9 mouse cellular contexts compared by ENCODE assay signal in genomic region chrX:150662809-150663208, GRCm38 (mm10). TPM values are rescaled to one million over a fixed set of nuclear protein-coding genes. Genes with fewer than 3 reads are reported as not detected.
A peak's percentile ranks its signal among the peaks of the same experiment; 100 is the strongest.
DNase-seq lines count a peak whose midpoint lies in the region; ATAC-seq and TF ChIP-seq lines count a peak whose summit lies in the region.
"Had no signal": no experiment of that assay in that cellular context is flagged by ENCODE, and none has a peak within 500 bp of the region (broad histone marks: within the 10 kb centered on the region; RNA-seq: fewer than 3 reads in every experiment).

No protein-coding gene starts in this region.

- no peak for TF ChIP-seq POLR2A in MEL (IDR thresholded peaks at IDR 0.05; ENCODE audit: control insufficient read depth in 1 of 2, insufficient read depth in 1 of 2, low read depth in 1 of 2, low read length in 2 of 2, poor library complexity in 1 of 2)

- peaks cover 12% of the 10 kb centered on the region; the same call in 1 of the 2 replicates for H3K27me3 ChIP-seq in kidney, embryonic 16.5 days (ENCODE audit: insufficient read depth, low read length)
- no peaks in the 10 kb centered on the region for H3K27me3 ChIP-seq in MEL (ENCODE audit: control insufficient read depth in 1 of 2, insufficient read depth in 2 of 2, low read length in 2 of 2)
- H3K27me3 ChIP-seq: embryonic facial prominence, embryonic 12.5 days had no signal

- H3K9ac ChIP-seq in kidney, embryonic 16.5 days (replicated peaks; ENCODE audit: low read length) = no peak overlapping the region
- H3K9ac ChIP-seq in MEL (ENCODE audit: control insufficient read depth, low read depth, low read length, poor library complexity, severe bottlenecking) = no peak overlapping the region
- H3K9ac ChIP-seq: embryonic facial prominence, embryonic 12.5 days had no signal

- H3K36me3 ChIP-seq in kidney, embryonic 16.5 days (ENCODE audit: insufficient read depth, low read length) = no peaks in the 10 kb centered on the region
- H3K36me3 ChIP-seq in MEL (ENCODE audit: control insufficient read depth in 1 of 2, insufficient read depth in 2 of 2, low read length in 2 of 2) = no peaks in the 10 kb centered on the region; a peak in 1 of 4 replicates
- H3K36me3 ChIP-seq: embryonic facial prominence, embryonic 12.5 days had no signal

- no peak overlapping the region for H3K27ac ChIP-seq in kidney, embryonic 16.5 days (ENCODE audit: low read length)
- no peak overlapping the region for H3K27ac ChIP-seq in MEL (ENCODE audit: control insufficient read depth, low read depth, low read length)
- H3K27ac ChIP-seq: embryonic facial prominence, embryonic 12.5 days had no signal

- no peaks in the 10 kb centered on the region for H3K4me1 ChIP-seq in kidney, embryonic 16.5 days (ENCODE audit: insufficient read depth, low read length)
- H3K4me1 ChIP-seq in MEL (ENCODE audit: control insufficient read depth in 1 of 2, insufficient read depth in 2 of 2, low read length in 2 of 2) = no peaks in the 10 kb centered on the region
- H3K4me1 ChIP-seq: embryonic facial prominence, embryonic 12.5 days had no signal

- TF ChIP-seq EP300 in MEL (IDR thresholded peaks at IDR 0.05; ENCODE audit: low read depth in 1 of 2, low read length in 2 of 2) = no peak

- no peaks in the 10 kb centered on the region for H3K9me3 ChIP-seq in kidney, embryonic 16.5 days (ENCODE audit: low read length)
- no peaks in the 10 kb centered on the region for H3K9me3 ChIP-seq in MEL (replicated peaks; ENCODE audit: insufficient read depth, low read length)
- H3K9me3 ChIP-seq: embryonic facial prominence, embryonic 12.5 days had no signal

- peak; percentile 25 for DNase-seq in cerebellum, adult 8-10 months
- peak; percentile 37 for DNase-seq in kidney, adult 9 months
- DNase-seq in MEL (ENCODE audit: low read depth, low spot score) = peak; percentile 46
- DNase-seq in kidney, postnatal 36 days = peak; percentile 18 to 63
- DNase-seq in layer of hippocampus, adult 9-11 months = no peak
- no peak for DNase-seq in urinary bladder, postnatal 10 days (ENCODE audit: low spot score)

- H3K79me2 ChIP-seq in MEL (ENCODE audit: control insufficient read depth, insufficient read depth, low read length, poor library complexity) = no peaks in the 10 kb centered on the region

- H3K4me3 ChIP-seq in kidney, embryonic 16.5 days (ENCODE audit: low read length) = no peak overlapping the region
- H3K4me3 ChIP-seq in MEL (ENCODE audit: control insufficient read depth in 1 of 2, insufficient read depth in 1 of 2, low read depth in 2 of 2, low read length in 2 of 2) = no peak overlapping the region
- H3K4me3 ChIP-seq: embryonic facial prominence, embryonic 12.5 days had no signal

- 31% methylated on average over 4 of the region's 4 CpGs for WGBS in kidney, embryonic 16.5 days

- H3K4me2 ChIP-seq in kidney, embryonic 16.5 days (replicated peaks; ENCODE audit: low read depth, low read length) = no peak overlapping the region
- H3K4me2 ChIP-seq: embryonic facial prominence, embryonic 12.5 days had no signal

- peak; percentile 38 to 63 (median 43) for TF ChIP-seq CTCF in MEL (IDR thresholded peaks at IDR 0.05 in 2 of 3, conservative IDR thresholded peaks at IDR 0.05 in 1 of 3; ENCODE audit: control insufficient read depth in 1 of 3, insufficient read depth in 1 of 3, low read depth in 2 of 3, low read length in 3 of 3, poor library complexity in 1 of 3, severe bottlenecking in 1 of 3)

- TF ChIP-seq RAD21 in MEL (IDR thresholded peaks at IDR 0.05; ENCODE audit: low read depth, low read length) = peak; percentile 66

- no peak for ATAC-seq in cerebellum, adult (ENCODE audit: insufficient number of reproducible peaks, low FRiP score, low TSS enrichment)
- ATAC-seq in kidney, embryonic 16.5 days (ENCODE audit: low FRiP score, low TSS enrichment) = no peak

TF ChIP-seq in MEL, 35 proteins besides CTCF, POLR2A, EP300 and RAD21:
- TF ChIP-seq SMC3 (IDR thresholded peaks at IDR 0.05; ENCODE audit: low read depth, low read length) = peak; percentile 86
- no peak for TF ChIP-seq MEF2A (IDR thresholded peaks at IDR 0.05; ENCODE audit: extremely low read depth, insufficient replicate concordance, low read depth, low read length, poor library complexity, severe bottlenecking)
- peak; percentile 64 for TF ChIP-seq ZC3H11A (IDR thresholded peaks at IDR 0.05; ENCODE audit: low read depth, low read length)
- TF ChIP-seq CHD1 (IDR thresholded peaks at IDR 0.05; ENCODE audit: low read depth, low read length) = no peak
TF ChIP-seq in MEL: peak in this region for 2.

RNA-seq across cellular contexts. Expression of gene Tro, which starts 5.4 kb away (rescaled TPM):
- 21.4 and 22.8 TPM in 2 replicates for polyA plus RNA-seq in kidney, embryonic 16.5 days (2015; fragmentation: Nextera tagmentation; extraction: Ambion mirVana)
- total RNA-seq in MEL (2012; rRNA removed) = not detected in 2 replicates
- polyA plus RNA-seq in MEL (2012; ENCODE audit: insufficient read depth in 1 of 2, insufficient read length in 2 of 2, low read depth in 1 of 2, low replicate concordance in 2 of 2, missing spikeins in 1 of 2) = under 1 TPM in 1 of 2 experiments, not detected in 1; 0.04 TPM

Comparison
In these comparisons a context has a peak if more than half of its experiments do, and no peak if none do; other contexts are left out.
1. DNase-seq: peak in cerebellum, adult 8-10 months (single experiment), kidney, adult 9 months (single experiment), MEL (single experiment) and kidney, postnatal 36 days (2 of 2); none in layer of hippocampus, adult 9-11 months (single experiment) and urinary bladder, postnatal 10 days (single experiment).
2. RNA of gene Tro, which starts 5.4 kb away (polyA plus RNA-seq): 21.4 to 22.8 TPM in kidney, embryonic 16.5 days; 0.04 TPM in MEL; every median in the first group is over 10 times any median in the second.